Mouse (Mus musculus) Muller cell, postnatal 12 days (primary cell): ENCODE data around the gene Frem2.

ENCODE experiments used
- DNase-seq: peaks from one replicate; pipeline ENCODE4 v3.0.0-alpha.2; 2015; ENCODE audit errors: inconsistent ontology term

The Frem2 gene

GRCm38 (mm10) chr3:53656878-53657561, at the start of gene Frem2:
Gene Frem2 (minus strand): TSS chr3:53657355.
- DNase-seq = peak; percentile 88

GRCm38 (mm10) chr3:53705992-53706495, 48.9 kb upstream of the Frem2 start:
- no peak for DNase-seq

GRCm38 (mm10) chr3:53703126-53703505, 46.0 kb upstream of the Frem2 start:
- no peak for DNase-seq

- DNase-seq = no peak
Observed at GRCm38 (mm10) chr3:53702421-53703125, 45.4 kb upstream of the Frem2 start.

- no peak for DNase-seq
Observed at GRCm38 (mm10) chr3:53701940-53702339, 44.8 kb upstream of the Frem2 start.

GRCm38 (mm10) chr3:53687776-53688175, 30.6 kb upstream of the Frem2 start:
- no peak for DNase-seq

GRCm38 (mm10) chr3:53682244-53682643, 25.1 kb upstream of the Frem2 start:
- no peak for DNase-seq

GRCm38 (mm10) chr3:53680816-53681215, 23.7 kb upstream of the Frem2 start:
- DNase-seq = peak; percentile 56

- DNase-seq = no peak
Observed at GRCm38 (mm10) chr3:53674225-53674624, 17.1 kb upstream of the Frem2 start.

GRCm38 (mm10) chr3:53669736-53670135, 12.6 kb upstream of the Frem2 start:
- peak; percentile 51 for DNase-seq

- DNase-seq = peak; percentile 59
Observed at GRCm38 (mm10) chr3:53657744-53658534, 784 bp upstream of the Frem2 start.

- DNase-seq = no peak
Observed at GRCm38 (mm10) chr3:53656328-53656877, 752 bp downstream of the Frem2 start.

- no peak for DNase-seq
Observed at GRCm38 (mm10) chr3:53655343-53655742, 1.8 kb downstream of the Frem2 start.

- peak; percentile 30 for DNase-seq
Observed at GRCm38 (mm10) chr3:53650003-53650748, 7.0 kb downstream of the Frem2 start.

- DNase-seq = no peak
Observed at GRCm38 (mm10) chr3:53649425-53649824, 7.7 kb downstream of the Frem2 start.

- no peak for DNase-seq
Observed at GRCm38 (mm10) chr3:53648902-53649301, 8.3 kb downstream of the Frem2 start.

GRCm38 (mm10) chr3:53635948-53636347, 21.2 kb downstream of the Frem2 start:
- no peak for DNase-seq

GRCm38 (mm10) chr3:53631126-53631525, 26.0 kb downstream of the Frem2 start:
- no peak for DNase-seq

- DNase-seq = no peak
Observed at GRCm38 (mm10) chr3:53630630-53631029, 26.5 kb downstream of the Frem2 start.

- no peak for DNase-seq
Observed at GRCm38 (mm10) chr3:53629966-53630365, 27.2 kb downstream of the Frem2 start.

- no peak for DNase-seq
Observed at GRCm38 (mm10) chr3:53623222-53623621, 33.9 kb downstream of the Frem2 start.
